Mouse (Mus musculus): ENCODE data around the gene Nrn1.

DNA sequence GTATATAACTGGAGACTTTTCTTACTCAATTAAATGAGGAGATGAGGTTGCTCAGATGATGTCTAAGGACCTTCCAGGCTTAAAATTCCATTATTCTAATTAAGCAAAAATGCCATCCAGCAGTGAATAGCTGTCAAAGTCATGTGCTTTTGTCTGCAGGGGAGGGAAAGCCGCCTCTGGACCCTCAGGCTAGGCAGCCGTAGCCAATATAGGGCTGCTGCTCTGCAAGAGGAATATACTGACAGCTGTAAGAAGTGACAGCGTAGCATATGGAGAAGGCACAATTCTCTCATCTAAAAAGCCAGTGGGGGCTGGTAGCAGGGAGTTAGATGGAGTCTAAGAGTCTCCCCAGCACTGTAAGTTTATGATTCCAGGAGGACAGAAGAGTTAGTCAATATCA is 16.9 kb upstream of the Nrn1 start:
- TF ChIP-seq CTCF (IDR thresholded peaks at IDR 0.05; ENCODE audit: control insufficient read depth, insufficient read depth, insufficient read length), result no peak
- no peak for TF ChIP-seq MYOG (IDR thresholded peaks at IDR 0.05; ENCODE audit: control insufficient read depth, extremely low read depth, insufficient read length)
- no peak for TF ChIP-seq MAX (IDR thresholded peaks at IDR 0.05)
- TF ChIP-seq CEBPB (IDR thresholded peaks at IDR 0.05; ENCODE audit: low read depth), result no peak

Measured in C2C12 (cell line).